Mouse (Mus musculus): ENCODE data around the gene Srxn1.

Srxn1 gene

DNA sequence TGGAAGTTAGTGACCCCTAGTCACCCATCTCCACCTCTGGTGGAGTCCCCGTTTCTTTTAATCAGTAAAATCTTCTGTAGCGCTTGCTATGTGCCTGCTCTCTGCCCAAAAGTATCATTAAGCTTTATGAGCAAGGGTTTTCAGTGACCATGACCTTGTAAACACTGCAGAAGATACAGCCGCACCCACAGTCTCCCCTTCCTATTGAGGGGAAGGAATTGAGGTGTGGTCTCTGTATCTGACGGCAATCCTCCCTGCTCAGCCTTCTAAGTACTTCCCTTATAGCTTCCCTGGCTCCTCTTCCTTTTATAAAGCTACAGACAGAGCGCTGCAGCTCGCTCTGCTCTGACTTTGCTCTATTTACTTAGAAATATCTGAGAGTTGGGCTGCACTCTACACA is 51.2 kb downstream of the Srxn1 start:
- in situ Hi-C loops (cut with MboI, MseI) = no loop called here

DNA sequence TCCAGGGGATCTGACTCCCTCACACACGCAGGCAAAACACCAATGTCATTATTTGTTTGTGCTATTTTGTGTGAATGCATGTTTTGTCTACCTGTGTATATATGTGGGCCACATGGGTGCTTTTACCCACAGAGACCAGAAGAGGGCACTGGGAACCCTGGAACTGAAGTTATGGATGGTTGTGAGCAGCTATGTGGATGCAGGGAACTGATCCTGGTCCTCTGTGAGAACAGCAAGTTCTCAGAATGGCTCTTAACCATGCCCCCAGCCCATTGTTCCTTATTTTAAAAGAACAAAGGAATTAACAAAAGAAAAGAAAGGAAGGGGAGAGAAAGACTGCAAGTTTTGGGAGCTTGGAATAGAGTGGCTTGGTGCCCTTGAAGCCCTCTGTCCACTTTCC is 54.2 kb downstream of the Srxn1 start:
- in situ Hi-C loops (cut with MboI, MseI) = no loop called here
